Mouse (Mus musculus) thymus, postnatal 14 days (tissue): Measurements from ENCODE around the gene Zfyve28.

Experiments
- DNase-seq: peaks from one replicate; pipeline ENCODE4 v3.0.0; 2021

The Zfyve28 gene

GRCm38 (mm10) chr5:34176691-34177090 is 111.6 kb downstream of the Zfyve28 start:
- DNase-seq, result no peak

- peak; percentile 5 for DNase-seq
These were observed 112.9 kb downstream of the Zfyve28 start for GRCm38 (mm10) chr5:34175403-34175694.

- DNase-seq, result no peak
These were observed 113.5 kb downstream of the Zfyve28 start for GRCm38 (mm10) chr5:34174550-34175402.

- DNase-seq, result no peak
These were observed 114.2 kb downstream of the Zfyve28 start for GRCm38 (mm10) chr5:34174021-34174420.

DNA sequence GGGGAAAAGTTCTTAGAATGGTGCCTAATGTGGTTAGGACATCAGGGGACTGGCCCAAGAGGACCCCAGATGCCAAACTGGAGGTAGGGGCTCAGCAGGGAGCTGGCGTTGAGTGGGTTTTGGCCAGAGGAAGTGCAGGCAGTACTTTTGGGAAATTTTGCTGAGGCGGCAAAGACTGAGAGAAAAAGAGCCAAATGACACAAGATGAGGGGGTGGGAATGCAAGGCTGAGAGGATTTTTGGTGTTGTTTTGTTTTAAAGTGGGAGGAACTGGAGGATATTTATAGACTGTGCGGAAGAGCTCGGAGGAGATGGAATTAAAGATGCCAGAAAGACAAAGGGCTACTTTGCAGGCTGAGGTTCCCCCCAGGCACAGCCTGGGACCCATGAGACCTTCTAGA is 117.5 kb downstream of the Zfyve28 start:
- DNase-seq, result no peak

DNA sequence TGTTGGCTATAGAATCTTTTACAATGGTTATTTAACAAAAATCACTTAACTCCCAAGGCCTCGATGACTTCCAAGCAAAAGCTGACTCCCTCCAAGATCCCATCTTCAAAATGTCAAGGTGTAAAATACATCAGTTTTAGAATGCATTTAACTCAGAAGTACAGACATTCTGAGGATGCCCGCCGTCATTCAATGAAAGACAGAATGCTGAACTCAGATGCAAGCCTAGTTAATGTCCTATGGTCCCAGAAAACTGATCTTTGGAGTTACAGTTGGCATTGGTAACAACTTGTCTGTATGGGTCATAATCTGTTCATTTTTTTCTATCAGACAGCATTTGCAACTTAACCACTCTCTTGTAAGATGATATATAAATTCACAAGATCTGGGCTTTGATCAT is 118.3 kb downstream of the Zfyve28 start:
- no peak for DNase-seq

- peak; percentile 98 for DNase-seq
These were observed 119.0 kb downstream of the Zfyve28 start, which contains the start of the genes Poln and Haus3 for GRCm38 (mm10) chr5:34168950-34169891. Gene Poln (minus strand): TSS chr5:34169448. Gene Haus3 (minus strand): TSS chr5:34169527.

- DNase-seq, result no peak
These were observed 120.4 kb downstream of the Zfyve28 start for GRCm38 (mm10) chr5:34167857-34168256.

GRCm38 (mm10) chr5:34165793-34166192 is 122.5 kb downstream of the Zfyve28 start:
- DNase-seq, result no peak

GRCm38 (mm10) chr5:34148476-34148875 is 139.8 kb downstream of the Zfyve28 start:
- DNase-seq, result no peak

DNA sequence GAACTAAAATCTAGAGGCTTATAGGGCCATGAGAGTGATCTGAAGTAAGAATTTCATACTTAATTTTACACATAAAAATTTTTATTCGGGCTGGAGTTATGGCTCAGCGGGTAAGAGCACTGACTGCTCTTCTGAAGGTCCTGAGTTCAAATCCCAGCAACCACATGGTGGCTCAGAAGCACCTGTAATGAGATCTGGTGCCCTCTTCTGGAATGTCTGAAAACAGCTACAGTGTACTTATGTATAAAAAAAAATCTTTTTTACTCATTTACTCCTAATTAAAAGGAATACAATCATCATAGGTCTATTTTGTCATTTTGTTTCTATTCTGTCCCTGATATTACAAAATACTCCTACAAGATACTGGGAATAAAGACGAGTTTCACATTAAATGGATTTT is 140.7 kb downstream of the Zfyve28 start:
- DNase-seq, result peak; percentile 33
